Mouse (Mus musculus) lung, embryonic 15.5 days (tissue): ENCODE results near the gene Grwd1. TPM values are rescaled to one million over a fixed set of nuclear protein-coding genes. Genes with fewer than 3 reads are reported as not detected.
A peak's percentile ranks its signal among the peaks of the same experiment; 100 is the strongest.

Experiments
- ATAC-seq: fragments of 200-750 bp; cut with Nextera tagmentation; 2 replicates; pipeline ENCODE4 v1.8.0; 2017; ENCODE audit warnings: moderate number of reproducible peaks, borderline replicate concordance; ENCODE audit not compliant: low FRiP score, low TSS enrichment; ENCODE audit errors: extremely low read depth
- H3K27ac ChIP-seq: fragments of 300-500 bp; sonication (generic); 2 replicates; pipeline ENCODE4 v1.5.1; 2015; ENCODE audit warnings: moderate library complexity, mild to moderate bottlenecking, inconsistent platforms
- H3K27me3 ChIP-seq: fragments of 300-500 bp; sonication (generic); 2 replicates; pipeline ENCODE4 v1.6.1; 2015; ENCODE audit warnings: inconsistent platforms
- H3K36me3 ChIP-seq: fragments of 300-500 bp; sonication (generic); 2 replicates; pipeline ENCODE4 v1.6.1; 2015; ENCODE audit warnings: inconsistent platforms
- H3K4me1 ChIP-seq: fragments of 300-500 bp; sonication (generic); 2 replicates; pipeline ENCODE4 v1.6.1; 2015; ENCODE audit warnings: inconsistent platforms
- H3K4me2 ChIP-seq: fragments of 300-500 bp; sonication (generic); 2 replicates; pipeline ENCODE4 v1.6.1; 2015; ENCODE audit warnings: inconsistent platforms, mild to moderate bottlenecking, moderate library complexity
- H3K4me3 ChIP-seq: fragments of 300-500 bp; sonication (generic); 2 replicates; pipeline ENCODE4 v1.5.1; 2015; ENCODE audit warnings: mild to moderate bottlenecking, inconsistent platforms
- H3K9ac ChIP-seq: fragments of 300-500 bp; sonication (generic); 2 replicates; pipeline ENCODE4 v1.6.1; 2015; ENCODE audit warnings: inconsistent platforms
- H3K9me3 ChIP-seq: fragments of 300-500 bp; sonication (generic); 2 replicates; pipeline ENCODE4 v1.6.1; 2016; ENCODE audit warnings: inconsistent platforms
- WGBS: fragments of 180-500 bp; shearing (Covaris S2); methylation state at CpG from one replicate; pipeline ENCODE4 v1.1.7; 2015; 5-methylcytosine and 5-hydroxymethylcytosine counted together
- polyA plus RNA-seq: library from polyadenylated mRNA; unstranded; fragments of >200 nt; fragmentation: Nextera tagmentation; extraction: Ambion mirVana; gene quantifications from 2 replicates; pipeline ENCODE4 v1.2.1, GENCODE M21; 2015

The Grwd1 gene
- polyA plus RNA-seq, 1 experiment from 2014 or later: 67.8 TPM

DNA sequence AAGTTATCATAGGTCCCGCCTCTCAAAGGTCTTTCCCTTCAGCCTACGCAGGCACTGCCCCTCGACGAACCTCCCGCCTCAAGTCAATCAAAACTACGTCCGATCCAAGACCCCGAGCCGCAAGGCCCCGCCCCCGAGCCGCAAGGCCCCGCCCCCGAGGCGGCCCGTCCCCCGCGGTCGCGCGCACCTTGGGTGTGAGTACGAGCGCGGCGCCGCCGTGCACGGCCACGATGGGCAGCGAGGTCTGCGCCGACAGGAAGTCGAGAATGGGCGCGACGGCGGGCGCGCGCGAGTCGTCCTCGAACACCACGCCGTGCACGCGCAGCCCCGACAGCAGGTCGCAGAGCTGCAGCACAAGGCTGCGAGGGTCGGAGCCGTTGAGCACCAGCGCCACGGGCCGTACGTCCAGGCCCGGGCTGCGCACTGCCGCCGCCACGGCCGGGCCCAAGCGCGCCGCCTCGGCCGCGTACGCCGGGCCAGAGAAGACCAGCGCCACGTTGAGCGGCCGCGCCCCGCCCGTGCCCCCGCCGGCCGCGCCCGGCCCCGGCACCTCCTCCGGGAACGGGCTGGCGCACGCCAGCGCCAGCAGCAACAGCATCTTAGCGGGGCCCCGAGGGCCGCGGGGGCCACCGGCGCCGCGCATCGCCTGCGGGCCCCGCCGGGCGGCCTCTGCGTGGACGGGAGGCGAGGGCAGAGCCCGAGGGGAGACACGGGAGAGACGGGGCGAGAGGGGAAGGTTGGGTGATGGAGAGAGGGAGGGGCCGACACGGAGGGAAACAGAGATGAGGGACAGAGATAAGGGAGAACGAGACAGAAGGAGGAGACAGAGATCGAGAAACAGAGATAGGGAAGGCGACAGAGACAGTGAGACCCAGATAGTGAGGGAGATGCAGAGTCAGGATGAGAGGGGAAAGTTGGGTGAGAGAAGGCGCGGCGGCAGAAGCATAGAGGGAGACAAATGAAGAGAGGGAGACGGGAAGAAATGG, 35.5 kb upstream of the Grwd1 start:
- peaks cover 41% of the 10 kb centered on the region for H3K4me1 ChIP-seq
- H3K9ac ChIP-seq: peak overlapping the region; percentile 84
- H3K9me3 ChIP-seq: no peaks in the 10 kb centered on the region
- no peaks in the 10 kb centered on the region for H3K36me3 ChIP-seq
- peak overlapping the region; percentile 78 for H3K4me3 ChIP-seq
- WGBS: under 1% methylated on average over 115 of the region's 117 CpGs
- peaks cover 33% of the 10 kb centered on the region for H3K27me3 ChIP-seq
- H3K4me2 ChIP-seq: peak overlapping the region; percentile 86
- H3K27ac ChIP-seq: peak overlapping the region; percentile 86
- peak; percentile 80 for ATAC-seq

DNA sequence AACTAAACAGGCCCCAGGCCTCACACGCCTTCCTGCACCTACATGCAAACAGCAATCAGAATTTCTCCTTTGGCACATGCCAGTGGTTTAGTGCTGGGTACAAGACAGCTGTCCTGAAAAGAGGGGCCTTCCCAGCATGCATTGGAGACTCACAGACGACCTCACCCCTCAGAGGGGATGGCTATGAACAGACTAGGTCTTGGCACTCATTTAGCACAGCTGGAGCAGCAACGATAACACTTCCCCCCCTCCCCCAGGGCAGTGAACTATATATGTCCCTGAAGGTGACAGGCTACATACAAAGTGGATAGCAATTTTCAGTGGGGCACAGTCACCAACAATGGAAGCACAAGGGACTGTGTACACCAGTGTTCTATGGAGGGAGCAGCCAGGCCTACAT, 33.7 kb upstream of the Grwd1 start:
- H3K9ac ChIP-seq: no peak overlapping the region
- H3K27me3 ChIP-seq: peaks cover 19% of the 10 kb centered on the region
- no peaks in the 10 kb centered on the region for H3K36me3 ChIP-seq
- H3K4me2 ChIP-seq: no peak overlapping the region
- no peak overlapping the region for H3K4me3 ChIP-seq
- H3K4me1 ChIP-seq: peaks cover 28% of the 10 kb centered on the region
- no peaks in the 10 kb centered on the region for H3K9me3 ChIP-seq
- 57% methylated on average over 3 of the region's 3 CpGs for WGBS
- peak; percentile 5; the same call in 1 of the 2 replicates for ATAC-seq
- H3K27ac ChIP-seq: peak overlapping the region; percentile 41; the same call in 1 of the 2 replicates

DNA sequence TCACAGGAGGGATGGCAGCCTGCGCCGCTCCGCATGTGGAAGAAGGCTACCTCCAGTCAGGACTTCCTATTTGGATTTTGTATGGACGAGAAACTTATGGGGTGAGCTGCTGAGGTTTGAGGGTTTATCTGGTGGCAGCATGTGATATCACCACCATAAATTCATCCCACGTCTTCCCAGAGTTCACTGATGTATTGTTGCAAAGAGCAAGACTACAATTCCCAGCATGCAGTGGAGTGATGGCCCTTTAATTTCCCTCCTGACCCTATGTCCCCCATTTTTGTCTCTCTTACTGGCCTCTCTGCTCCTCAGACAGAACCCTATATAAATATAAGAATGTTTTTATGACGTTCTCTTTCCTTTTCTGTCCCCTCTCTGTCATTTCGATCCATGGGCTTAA, 32.1 kb upstream of the Grwd1 start:
- peaks cover 25% of the 10 kb centered on the region for H3K4me1 ChIP-seq
- no peak for ATAC-seq

DNA sequence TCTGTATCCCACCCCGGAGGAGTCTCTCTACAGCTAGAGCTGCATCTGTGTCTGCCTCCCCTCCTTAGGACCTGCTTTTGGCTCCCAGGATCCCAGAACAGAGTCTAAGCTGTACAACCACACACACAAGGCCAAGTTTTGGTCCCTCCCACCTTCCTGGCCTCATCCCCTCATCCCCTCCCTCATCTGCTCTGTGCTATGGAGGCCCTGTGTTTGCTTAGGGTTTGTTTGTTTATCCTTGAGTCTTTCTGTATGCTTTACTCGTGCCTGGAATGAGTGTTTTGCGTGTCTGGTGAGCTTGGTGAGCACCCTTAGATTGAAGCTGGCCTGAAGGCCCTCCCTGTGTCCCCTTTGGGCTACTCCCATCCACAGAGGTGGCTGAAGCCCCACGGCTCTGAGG, 28.3 kb upstream of the Grwd1 start:
- H3K27me3 ChIP-seq: peaks cover 18% of the 10 kb centered on the region
- 35% methylated on average over 4 of the region's 4 CpGs for WGBS
- no peak for ATAC-seq

More for the DNA sequence above, 32.1 kb upstream of the Grwd1 start:
- H3K9me3 ChIP-seq: no peaks in the 10 kb centered on the region
- no peak overlapping the region for H3K4me3 ChIP-seq
- H3K27ac ChIP-seq: no peak overlapping the region
- no peaks in the 10 kb centered on the region for H3K36me3 ChIP-seq
- WGBS: 83% methylated on average over 7 of the region's 7 CpGs
- H3K27me3 ChIP-seq: peaks cover 5% of the 10 kb centered on the region; the same call in 1 of the 2 replicates
- no peak overlapping the region for H3K9ac ChIP-seq
- H3K4me2 ChIP-seq: no peak overlapping the region

DNA sequence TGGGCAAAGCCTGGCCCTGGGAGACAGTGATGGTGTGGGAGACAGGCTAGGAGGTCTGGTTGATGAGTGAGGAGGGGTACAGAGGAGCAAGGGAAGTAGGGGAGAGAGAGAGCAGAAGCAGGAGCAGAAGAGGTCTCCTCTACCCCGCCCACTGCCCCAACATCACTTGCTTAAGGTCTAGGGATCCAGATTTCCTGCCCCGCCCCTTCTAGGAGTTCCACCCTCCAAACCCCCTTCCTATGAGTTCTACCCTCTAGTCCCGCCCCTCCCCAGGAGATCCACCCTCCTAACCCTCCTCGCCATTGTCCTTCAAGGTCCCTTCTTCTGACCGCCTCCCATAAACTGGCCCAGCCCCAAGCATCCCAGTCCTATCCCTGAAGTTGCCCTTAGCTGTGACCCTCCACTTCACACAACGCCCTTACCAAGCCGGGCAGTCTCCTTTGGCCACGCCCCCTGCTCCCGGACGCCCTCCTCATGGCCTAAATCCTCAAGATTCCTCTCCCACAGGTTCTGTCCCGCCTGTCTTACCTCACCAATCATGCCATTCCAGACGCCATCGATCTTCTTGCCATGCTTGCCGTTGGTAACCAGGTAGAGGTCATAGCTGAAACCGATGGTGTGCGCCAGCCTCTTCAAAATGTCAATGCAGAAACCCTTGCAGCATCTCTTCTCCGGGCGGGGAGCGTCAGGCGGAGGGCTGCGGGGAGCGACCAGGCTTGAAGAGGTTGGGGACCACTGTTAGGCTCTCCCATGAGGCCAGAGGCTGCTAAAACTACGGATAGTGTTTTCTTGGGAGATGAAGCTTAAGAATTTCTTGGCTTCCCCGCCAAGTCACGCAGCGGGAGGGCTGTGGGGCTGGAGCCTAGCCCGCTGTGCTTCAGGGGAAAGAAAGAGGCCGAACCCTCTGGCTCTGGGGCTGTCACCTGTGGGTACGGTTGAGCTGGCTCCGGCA, 26.5 kb upstream of the Grwd1 start:
- peak; percentile 17; the same call in 1 of the 2 replicates for ATAC-seq
- no peaks in the 10 kb centered on the region for H3K9me3 ChIP-seq
- peaks cover 25% of the 10 kb centered on the region for H3K4me1 ChIP-seq
- peak overlapping the region; percentile 76 for H3K4me2 ChIP-seq
- peak overlapping the region; percentile 36 for H3K4me3 ChIP-seq
- WGBS: 4% methylated on average over 30 of the region's 30 CpGs
- H3K27ac ChIP-seq: no peak overlapping the region
- H3K36me3 ChIP-seq: no peaks in the 10 kb centered on the region
- 0 out of 2 replicates have a peak overlapping the region, but pooled peaks have one; percentile 12 for H3K9ac ChIP-seq
- H3K27me3 ChIP-seq: peaks cover 18% of the 10 kb centered on the region

More for the DNA sequence above, 28.3 kb upstream of the Grwd1 start:
- Histone ChIP-seq H3K9ac (no peak overlapping the region), H3K9me3 (no peaks in the 10 kb centered on the region), H3K36me3 (no peaks in the 10 kb centered on the region), H3K4me1 (peaks cover 27% of the 10 kb centered on the region), H3K4me3 (no peak overlapping the region), H3K27ac (no peak overlapping the region), H3K4me2 (no peak overlapping the region)

DNA sequence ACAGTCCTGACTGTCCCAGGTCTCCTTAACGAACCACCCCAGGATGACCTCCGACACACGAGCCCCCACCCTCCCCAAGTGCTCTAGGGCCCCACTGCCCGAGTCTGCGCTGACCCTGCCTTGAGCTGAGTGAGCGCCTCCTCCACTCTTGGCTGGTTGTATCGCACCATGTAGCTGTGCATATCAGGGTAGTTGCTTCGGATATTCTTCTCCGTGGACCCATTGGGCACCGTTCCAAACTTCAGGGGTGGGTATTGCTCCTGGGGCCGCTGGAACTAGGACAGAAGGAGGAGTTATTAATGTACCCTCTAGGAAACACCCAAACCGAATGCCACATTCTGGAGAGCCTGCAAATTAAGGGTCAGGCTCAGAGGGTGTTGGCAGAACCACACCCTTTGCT, 22.3 kb upstream of the Grwd1 start:
- 77% methylated on average over 12 of the region's 12 CpGs for WGBS
- no peak overlapping the region for H3K9ac ChIP-seq
- H3K27me3 ChIP-seq: peaks cover 15% of the 10 kb centered on the region
- H3K4me2 ChIP-seq: no peak overlapping the region
- H3K36me3 ChIP-seq: no peaks in the 10 kb centered on the region
- H3K4me1 ChIP-seq: peaks cover 23% of the 10 kb centered on the region
- H3K9me3 ChIP-seq: no peaks in the 10 kb centered on the region
- no peak overlapping the region for H3K27ac ChIP-seq
- no peak for ATAC-seq
- H3K4me3 ChIP-seq: no peak overlapping the region

DNA sequence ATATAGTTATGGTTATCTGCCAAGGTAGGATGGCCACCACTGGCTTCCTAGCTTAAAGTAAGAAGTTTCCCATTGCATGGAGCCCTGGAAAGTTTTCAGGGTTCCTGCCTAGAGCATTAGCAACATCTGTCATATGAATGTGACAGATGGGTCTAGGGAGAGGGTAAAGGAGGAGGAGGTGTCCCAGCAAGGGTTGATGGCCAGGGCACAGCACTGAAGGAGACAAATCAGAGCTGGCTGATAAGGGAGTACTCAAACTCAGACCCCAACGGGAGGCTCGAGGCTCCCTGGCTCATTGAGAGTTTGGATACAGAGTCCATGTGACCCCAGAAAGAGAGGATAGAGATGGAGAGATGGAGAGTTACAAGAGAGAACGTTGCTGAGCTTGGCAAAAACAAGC, 19.9 kb upstream of the Grwd1 start:
- 0 out of 2 replicates have a peak, but pooled peaks cover 7% of the 10 kb centered on the region for H3K4me1 ChIP-seq
- no peak overlapping the region for H3K9ac ChIP-seq
- H3K4me2 ChIP-seq: no peak overlapping the region
- no peak overlapping the region for H3K4me3 ChIP-seq
- H3K27me3 ChIP-seq: no peaks in the 10 kb centered on the region; the same call in 1 of the 2 replicates
- no peaks in the 10 kb centered on the region for H3K9me3 ChIP-seq
- no peaks in the 10 kb centered on the region for H3K36me3 ChIP-seq
- no peak overlapping the region for H3K27ac ChIP-seq
- WGBS: 43% methylated on average over 3 of the region's 3 CpGs
- ATAC-seq: no peak

DNA sequence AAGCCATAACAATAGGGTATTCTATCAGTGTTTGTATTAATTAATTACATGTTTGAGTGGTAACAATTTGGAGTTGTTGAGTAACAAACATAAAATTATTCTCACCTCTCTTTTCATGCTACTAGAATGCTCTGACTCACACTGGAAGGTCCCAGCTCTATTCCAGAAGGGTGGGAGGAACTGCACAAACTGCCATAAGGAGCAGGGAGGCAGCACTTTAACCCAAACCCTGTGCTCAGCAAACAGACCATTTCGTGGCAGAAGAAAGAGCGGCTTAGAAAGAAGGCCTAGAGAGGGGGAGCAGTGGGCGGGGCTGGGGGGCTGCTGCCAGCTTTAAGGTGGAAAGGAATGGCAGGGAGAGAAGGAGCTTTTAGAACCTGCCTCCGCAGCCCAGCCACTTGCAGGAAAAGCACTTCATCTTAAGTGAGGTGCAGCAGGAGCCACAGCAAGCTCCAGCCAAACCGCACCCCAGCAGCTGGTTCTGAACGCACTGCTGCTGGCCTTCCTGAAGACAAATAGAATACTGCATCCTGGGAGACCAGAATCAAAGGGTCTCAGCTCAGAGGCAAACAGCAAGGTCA, 17.8 kb upstream of the Grwd1 start:
- Histone ChIP-seq H3K9ac (no peak overlapping the region), H3K9me3 (no peaks in the 10 kb centered on the region), H3K27me3 (no peaks in the 10 kb centered on the region; the same call in 1 of the 2 replicates), H3K36me3 (no peaks in the 10 kb centered on the region), H3K4me3 (no peak overlapping the region), H3K4me1 (0 out of 2 replicates have a peak, but pooled peaks cover 7% of the 10 kb centered on the region), H3K27ac (peak overlapping the region; percentile 73), H3K4me2 (no peak overlapping the region)
- ATAC-seq: peak; percentile 60; the same call in 1 of the 2 replicates
- 12% methylated on average over 6 of the region's 6 CpGs for WGBS

DNA sequence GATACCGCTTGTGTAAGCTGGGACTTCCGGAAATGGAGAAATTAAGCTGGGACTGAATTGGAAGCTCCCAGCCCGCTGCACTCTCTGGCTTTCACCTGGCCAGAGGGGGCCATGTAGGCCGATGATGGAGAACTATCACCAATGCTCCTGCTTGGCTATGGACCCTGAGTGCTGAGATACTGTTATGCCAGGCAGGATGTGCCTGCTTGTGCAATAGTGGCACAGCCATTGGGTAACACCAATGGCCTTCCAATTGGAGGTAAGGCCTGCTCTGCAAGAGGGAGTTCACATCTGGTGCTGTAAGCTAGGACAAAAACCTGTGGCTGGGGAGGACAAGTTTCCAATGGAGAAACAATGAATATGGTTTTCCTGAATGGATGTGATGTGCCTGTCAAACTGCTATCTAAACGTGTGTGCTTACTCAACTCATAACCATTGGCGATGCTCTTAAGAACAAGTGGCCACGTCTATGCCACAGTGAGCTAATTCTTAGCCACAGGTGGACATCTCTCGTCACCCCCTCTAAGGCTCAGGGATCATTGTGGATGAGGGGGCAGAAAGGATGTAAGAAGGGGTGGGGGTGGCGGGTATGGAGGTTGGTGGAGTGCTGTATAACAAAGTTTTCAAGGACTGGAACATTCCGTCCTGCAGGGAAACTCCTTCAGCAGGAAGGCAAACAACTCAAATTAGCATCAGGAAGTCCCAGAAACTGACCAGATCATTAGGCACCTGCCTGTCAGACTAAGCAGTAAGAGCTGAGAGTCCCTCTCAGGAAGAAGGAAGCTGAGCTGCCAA, 12.4 kb upstream of the Grwd1 start:
- Histone ChIP-seq H3K27ac (no peak overlapping the region), H3K27me3 (peaks cover 4% of the 10 kb centered on the region), H3K4me3 (no peak overlapping the region), H3K36me3 (no peaks in the 10 kb centered on the region), H3K9ac (no peak overlapping the region), H3K9me3 (no peaks in the 10 kb centered on the region), H3K4me1 (no peaks in the 10 kb centered on the region), H3K4me2 (no peak overlapping the region)
- ATAC-seq: no peak
- 69% methylated on average over 10 of the region's 10 CpGs for WGBS

DNA sequence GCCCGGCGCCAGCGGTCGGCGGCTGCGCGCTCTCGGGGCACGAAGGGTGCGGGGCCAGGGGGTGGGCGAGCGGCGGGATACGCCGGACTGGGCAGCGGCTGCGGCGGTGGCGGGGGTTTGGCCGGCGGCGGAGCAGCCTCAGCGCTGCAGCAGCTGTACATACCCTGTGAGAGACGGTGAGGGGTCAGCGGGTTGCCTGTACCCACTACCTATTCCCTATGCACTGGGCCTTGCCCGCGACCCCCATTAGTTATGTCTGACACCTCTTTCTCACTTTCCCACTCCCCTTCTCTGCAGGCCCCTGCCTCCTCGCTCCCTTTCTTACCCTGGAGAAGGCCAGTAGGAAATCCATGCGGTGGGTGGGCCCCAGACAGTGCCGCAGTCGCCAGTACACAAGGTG, 3.2 kb upstream of the Grwd1 start:
- H3K27me3 ChIP-seq: peaks cover 50% of the 10 kb centered on the region
- H3K4me3 ChIP-seq: peak overlapping the region; percentile 45
- H3K9me3 ChIP-seq: no peaks in the 10 kb centered on the region
- 0 out of 2 replicates have a peak, but pooled peaks have one; percentile 16 for ATAC-seq
- WGBS: 4% methylated on average over 31 of the region's 31 CpGs
- peaks cover 36% of the 10 kb centered on the region for H3K4me1 ChIP-seq
- H3K27ac ChIP-seq: no peak overlapping the region
- peak overlapping the region; percentile 26 for H3K9ac ChIP-seq
- peak overlapping the region; percentile 73 for H3K4me2 ChIP-seq
- peaks cover 4% of the 10 kb centered on the region; the same call in 1 of the 2 replicates for H3K36me3 ChIP-seq
